Mouse (Mus musculus): Measurements from ENCODE around the gene Slc35e1. TPM values are rescaled to one million over a fixed set of nuclear protein-coding genes. Genes with fewer than 3 reads are reported as not detected.

Slc35e1 gene
- total and polyA plus RNA-seq, 2 experiments from 2014 or later = 12.0 to 69.4 TPM

- 96% methylated on average over 8 of the region's 8 CpGs for WGBS
- H3K9ac ChIP-seq (replicated peaks; ENCODE audit: low read length, poor library complexity, severe bottlenecking) = no peak overlapping the region
- H3K4me3 ChIP-seq (ENCODE audit: low read depth, low read length) = no peak overlapping the region
- TF ChIP-seq CTCF (IDR thresholded peaks at IDR 0.05) = no peak
- ATAC-seq (ENCODE audit: low FRiP score) = no peak
- H3K4me1 ChIP-seq (ENCODE audit: insufficient read depth, low read length) = no peaks in the 10 kb centered on the region; the same call in 1 of the 2 replicates
- H3K27ac ChIP-seq (ENCODE audit: low read depth, low read length) = no peak overlapping the region
- no peak overlapping the region for H3K4me2 ChIP-seq (ENCODE audit: low read depth, low read length, poor library complexity, severe bottlenecking)
- peaks cover 67% of the 10 kb centered on the region for H3K36me3 ChIP-seq (ENCODE audit: insufficient read depth, low read length)
- no peaks in the 10 kb centered on the region for H3K9me3 ChIP-seq (ENCODE audit: low read length)
- H3K27me3 ChIP-seq (ENCODE audit: insufficient read depth, low read length) = no peaks in the 10 kb centered on the region
- DNase-seq (ENCODE audit: low spot score) = no peak
Measured at GRCm38 (mm10) chr8:72469984-72470383, 22.4 kb downstream of the Slc35e1 start.

- Histone ChIP-seq H3K36me3 (ENCODE audit: insufficient read depth, low read length) (peaks cover 73% of the 10 kb centered on the region), H3K9me3 (ENCODE audit: low read length) (no peaks in the 10 kb centered on the region), H3K4me1 (ENCODE audit: insufficient read depth, low read length) (no peaks in the 10 kb centered on the region; the same call in 1 of the 2 replicates), H3K9ac (replicated peaks; ENCODE audit: low read length, poor library complexity, severe bottlenecking) (no peak overlapping the region), H3K27me3 (ENCODE audit: insufficient read depth, low read length) (no peaks in the 10 kb centered on the region), H3K4me3 (ENCODE audit: low read depth, low read length) (no peak overlapping the region), H3K4me2 (ENCODE audit: low read depth, low read length, poor library complexity, severe bottlenecking) (no peak overlapping the region), H3K27ac (ENCODE audit: low read depth, low read length) (no peak overlapping the region)
- no peak for DNase-seq (ENCODE audit: low spot score)
- no peak for TF ChIP-seq CTCF (IDR thresholded peaks at IDR 0.05)
- 94% methylated on average over 2 of the region's 2 CpGs for WGBS
- no peak for ATAC-seq (ENCODE audit: low FRiP score)
Measured at GRCm38 (mm10) chr8:72469243-72469642, 23.2 kb downstream of the Slc35e1 start.

DNA sequence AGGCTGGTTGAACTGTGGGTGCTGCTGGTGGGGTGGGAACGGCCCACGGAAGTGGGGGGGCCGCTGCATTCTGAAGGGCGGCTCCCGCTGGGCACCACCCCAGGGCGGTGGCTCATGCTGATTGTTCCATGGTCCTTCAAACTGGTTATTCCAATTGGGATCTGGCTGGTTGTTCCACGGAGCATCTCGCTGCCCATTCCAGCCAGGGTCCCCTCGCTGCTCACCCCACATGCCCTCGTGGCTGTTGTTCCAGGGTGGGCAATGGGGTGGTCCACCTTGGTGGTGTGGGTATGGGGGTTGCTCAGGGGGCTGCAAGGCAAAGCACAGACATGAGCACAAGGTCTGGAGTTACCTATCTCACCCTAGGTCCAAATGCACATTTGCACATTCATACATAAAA lies 28.2 kb downstream of the Slc35e1 start:
- Histone ChIP-seq H3K4me2 (ENCODE audit: low read depth, low read length, poor library complexity, severe bottlenecking) (no peak overlapping the region), H3K27me3 (ENCODE audit: insufficient read depth, low read length) (no peaks in the 10 kb centered on the region), H3K4me1 (ENCODE audit: insufficient read depth, low read length) (no peaks in the 10 kb centered on the region), H3K9ac (replicated peaks; ENCODE audit: low read length, poor library complexity, severe bottlenecking) (no peak overlapping the region), H3K4me3 (ENCODE audit: low read depth, low read length) (no peak overlapping the region), H3K9me3 (ENCODE audit: low read length) (no peaks in the 10 kb centered on the region), H3K27ac (ENCODE audit: low read depth, low read length) (no peak overlapping the region), H3K36me3 (ENCODE audit: insufficient read depth, low read length) (peaks cover 91% of the 10 kb centered on the region)
- no peak for DNase-seq (ENCODE audit: low spot score)
- TF ChIP-seq CTCF (IDR thresholded peaks at IDR 0.05) = no peak
- ATAC-seq (ENCODE audit: low FRiP score) = no peak
- 94% methylated on average over 10 of the region's 10 CpGs for WGBS

- Histone ChIP-seq H3K27ac (ENCODE audit: low read depth, low read length) (no peak overlapping the region), H3K27me3 (ENCODE audit: insufficient read depth, low read length) (no peaks in the 10 kb centered on the region), H3K4me1 (ENCODE audit: insufficient read depth, low read length) (no peaks in the 10 kb centered on the region), H3K4me2 (ENCODE audit: low read depth, low read length, poor library complexity, severe bottlenecking) (no peak overlapping the region), H3K36me3 (ENCODE audit: insufficient read depth, low read length) (peaks cover 70% of the 10 kb centered on the region), H3K9ac (replicated peaks; ENCODE audit: low read length, poor library complexity, severe bottlenecking) (no peak overlapping the region), H3K9me3 (ENCODE audit: low read length) (no peaks in the 10 kb centered on the region), H3K4me3 (ENCODE audit: low read depth, low read length) (no peak overlapping the region)
- no peak for TF ChIP-seq CTCF (IDR thresholded peaks at IDR 0.05)
- whole genome bisulfite sequencing = 94% methylated on average over 4 of the region's 4 CpGs
- ATAC-seq (ENCODE audit: low FRiP score) = no peak
- no peak for DNase-seq (ENCODE audit: low spot score)
Measured at GRCm38 (mm10) chr8:72459881-72460533, 32.4 kb downstream of the Slc35e1 start.

GRCm38 (mm10) chr8:72458457-72458856 lies 34.0 kb downstream of the Slc35e1 start:
- Histone ChIP-seq H3K36me3 (ENCODE audit: insufficient read depth, low read length) (peaks cover 68% of the 10 kb centered on the region), H3K9me3 (ENCODE audit: low read length) (no peaks in the 10 kb centered on the region), H3K9ac (replicated peaks; ENCODE audit: low read length, poor library complexity, severe bottlenecking) (no peak overlapping the region), H3K4me1 (ENCODE audit: insufficient read depth, low read length) (no peaks in the 10 kb centered on the region), H3K4me3 (ENCODE audit: low read depth, low read length) (no peak overlapping the region), H3K27ac (ENCODE audit: low read depth, low read length) (no peak overlapping the region), H3K27me3 (ENCODE audit: insufficient read depth, low read length) (no peaks in the 10 kb centered on the region), H3K4me2 (ENCODE audit: low read depth, low read length, poor library complexity, severe bottlenecking) (no peak overlapping the region)
- ATAC-seq (ENCODE audit: low FRiP score) (no peak), DNase-seq (ENCODE audit: low spot score) (no peak)
- TF ChIP-seq CTCF (IDR thresholded peaks at IDR 0.05) = no peak
- WGBS = 93% methylated on average over 6 of the region's 6 CpGs

DNA sequence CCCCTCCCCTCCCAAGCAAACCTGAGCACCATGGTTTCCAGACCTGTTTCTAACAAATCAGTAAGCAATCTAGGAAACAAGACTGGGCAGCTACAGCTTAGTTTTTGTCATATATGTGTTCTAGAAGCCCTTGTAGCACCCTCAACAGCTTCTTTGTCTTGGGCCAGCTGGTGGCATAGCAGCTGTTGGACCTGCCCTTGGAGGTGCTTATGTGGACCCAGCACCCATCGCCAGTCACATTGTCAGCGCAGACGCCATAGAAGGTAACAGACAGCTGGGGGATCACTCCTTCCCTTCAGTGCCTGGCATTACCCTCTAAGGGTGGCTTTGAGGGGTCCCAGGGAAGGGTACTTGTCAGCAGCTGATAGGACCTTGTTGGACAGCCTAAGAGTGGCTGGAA lies 34.6 kb downstream of the Slc35e1 start:
- H3K27ac ChIP-seq (ENCODE audit: low read depth, low read length) = no peak overlapping the region
- H3K4me3 ChIP-seq (ENCODE audit: low read depth, low read length) = no peak overlapping the region
- no peak overlapping the region for H3K9ac ChIP-seq (replicated peaks; ENCODE audit: low read length, poor library complexity, severe bottlenecking)
- TF ChIP-seq CTCF (IDR thresholded peaks at IDR 0.05) = no peak
- no peaks in the 10 kb centered on the region for H3K4me1 ChIP-seq (ENCODE audit: insufficient read depth, low read length)
- H3K9me3 ChIP-seq (ENCODE audit: low read length) = no peaks in the 10 kb centered on the region
- DNase-seq (ENCODE audit: low spot score) = no peak
- 96% methylated on average over 3 of the region's 3 CpGs for WGBS
- no peak overlapping the region for H3K4me2 ChIP-seq (ENCODE audit: low read depth, low read length, poor library complexity, severe bottlenecking)
- H3K36me3 ChIP-seq (ENCODE audit: insufficient read depth, low read length) = peaks cover 64% of the 10 kb centered on the region
- H3K27me3 ChIP-seq (ENCODE audit: insufficient read depth, low read length) = no peaks in the 10 kb centered on the region
- no peak for ATAC-seq (ENCODE audit: low FRiP score)

Data from midbrain, postnatal 0 days (tissue).